Mouse (Mus musculus) thymus, adult 2 months (tissue): ENCODE data around the gene Rnf180.

Experiments
- CTCF ChIP-seq: fragments of 200-500 bp; IDR thresholded peaks from 2 replicates; pipeline ENCODE4 v1.5.1; 2012; ENCODE audit warnings: mild to moderate bottlenecking, control low read depth, low read length, moderate library complexity, borderline replicate concordance; ENCODE audit not compliant: control insufficient read depth, poor library complexity, insufficient read depth; ENCODE audit errors: extremely low read depth
- POLR2A ChIP-seq: fragments of 200-500 bp; IDR thresholded peaks from 2 replicates; pipeline ENCODE4 v1.6.1; 2012; ENCODE audit warnings: mild to moderate bottlenecking, low read length, control low read depth, moderate library complexity; ENCODE audit not compliant: control insufficient read depth, poor library complexity, insufficient read depth; ENCODE audit errors: extremely low read depth

GRCm38 (mm10) chr13:105299162-105300008 is 4.8 kb upstream of the Rnf180 start:
- TF ChIP-seq CTCF (no peak), POLR2A (no peak)
